Mouse (Mus musculus) bone marrow macrophage, adult 2 months (primary cell): Measurements from ENCODE around the gene Fbxw4. TPM values are rescaled to one million over a fixed set of nuclear protein-coding genes. Genes with fewer than 3 reads are reported as not detected.
"Not testable (repeated sequence)": the region's sequence is repeated elsewhere in the genome, so short reads cannot be mapped to it uniquely, and the experiment has no call there.

Experiments used
- H3K27ac ChIP-seq: 2 replicates; pipeline ENCODE4 v1.5.1; 2012; ENCODE audit warnings: low read depth, low read length; ENCODE audit not compliant: insufficient read depth
- H3K4me1 ChIP-seq: 2 replicates; pipeline ENCODE4 v1.6.1; 2012; ENCODE audit warnings: low read length; ENCODE audit not compliant: control insufficient read depth, insufficient read depth
- H3K4me3 ChIP-seq: 2 replicates; pipeline ENCODE4 v1.5.1; 2012; ENCODE audit warnings: mild to moderate bottlenecking, low read length, moderate library complexity; ENCODE audit not compliant: insufficient read depth
- CTCF ChIP-seq: IDR thresholded peaks from 2 replicates; pipeline ENCODE4 v1.5.1; 2012; ENCODE audit warnings: low read depth, mild to moderate bottlenecking, low read length, moderate library complexity
- POLR2A ChIP-seq: IDR thresholded peaks from 2 replicates; pipeline ENCODE4 v1.6.1; 2012; ENCODE audit warnings: mild to moderate bottlenecking, low read depth, low read length, borderline replicate concordance
- polyA plus RNA-seq: library from polyadenylated mRNA; stranded (reverse); fragments of >200 nt; gene quantifications from 2 replicates; pipeline ENCODE4 v1.2.4, GENCODE M21; 2012; ENCODE audit not compliant: missing spikeins, insufficient read depth, insufficient read length

Gene Fbxw4
- polyA plus RNA-seq, 1 experiment, result 50.3 TPM

GRCm38 (mm10) chr19:45656810-45657595, 3.1 kb downstream of the Fbxw4 start:
- Histone ChIP-seq H3K4me1 (peaks cover 18% of the 10 kb centered on the region), H3K4me3 (no peak overlapping the region), H3K27ac (no peak overlapping the region)
- no peak for TF ChIP-seq POLR2A
- no peak for TF ChIP-seq CTCF

- H3K4me1 ChIP-seq, result peaks cover 28% of the 10 kb centered on the region
- TF ChIP-seq CTCF, result no peak
- TF ChIP-seq POLR2A, result no peak
- H3K4me3 ChIP-seq, result no peak overlapping the region
- H3K27ac ChIP-seq, result no peak overlapping the region
Measured at GRCm38 (mm10) chr19:45655870-45656269, 4.2 kb downstream of the Fbxw4 start.

- H3K4me1 ChIP-seq, result peaks cover 27% of the 10 kb centered on the region
- H3K4me3 ChIP-seq, result no peak overlapping the region
- H3K27ac ChIP-seq, result no peak overlapping the region
- TF ChIP-seq POLR2A (no peak), CTCF (no peak)
Measured at GRCm38 (mm10) chr19:45653986-45654385, 6.1 kb downstream of the Fbxw4 start.

DNA sequence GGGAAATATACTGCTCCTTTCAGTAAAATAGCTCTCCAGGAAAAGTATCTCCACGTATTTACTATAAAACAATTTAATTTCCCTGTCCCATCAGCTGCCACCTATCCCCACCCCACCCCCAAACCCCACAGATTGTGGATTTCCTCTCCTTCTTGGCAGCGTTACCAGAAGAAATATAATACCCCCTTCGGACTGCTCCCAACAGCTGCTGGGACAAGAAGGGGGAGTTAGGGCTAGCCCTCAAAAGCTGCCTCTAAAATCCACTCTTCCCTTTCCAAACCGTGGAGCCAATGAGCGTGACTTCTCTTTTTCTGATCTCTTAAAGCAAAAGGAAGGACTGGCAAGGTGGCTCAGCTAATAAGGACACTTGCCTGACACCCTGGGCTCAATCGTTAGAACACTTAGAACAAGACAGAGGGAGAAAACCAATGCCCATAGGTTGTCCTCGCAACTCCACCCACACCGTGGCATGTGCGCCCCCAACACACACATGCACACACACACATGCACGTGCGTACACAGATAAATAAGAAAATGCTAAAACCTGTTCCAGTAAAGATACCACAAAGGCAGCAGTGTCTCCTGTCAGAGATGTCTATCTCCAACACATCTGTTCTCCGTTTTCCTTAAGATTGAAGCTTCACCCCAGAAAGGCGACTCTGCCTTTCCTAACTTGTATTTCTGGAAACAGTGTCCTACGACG, 7.7 kb downstream of the Fbxw4 start:
- Histone ChIP-seq H3K4me3 (no peak overlapping the region), H3K4me1 (peaks cover 25% of the 10 kb centered on the region), H3K27ac (peak overlapping the region; percentile 56)
- TF ChIP-seq POLR2A (no peak), CTCF (no peak)

GRCm38 (mm10) chr19:45651524-45651923, 8.6 kb downstream of the Fbxw4 start:
- Histone ChIP-seq H3K27ac (peak overlapping the region; percentile 15), H3K4me1 (peaks cover 24% of the 10 kb centered on the region), H3K4me3 (no peak overlapping the region)
- no peak for TF ChIP-seq POLR2A
- TF ChIP-seq CTCF, result no peak

DNA sequence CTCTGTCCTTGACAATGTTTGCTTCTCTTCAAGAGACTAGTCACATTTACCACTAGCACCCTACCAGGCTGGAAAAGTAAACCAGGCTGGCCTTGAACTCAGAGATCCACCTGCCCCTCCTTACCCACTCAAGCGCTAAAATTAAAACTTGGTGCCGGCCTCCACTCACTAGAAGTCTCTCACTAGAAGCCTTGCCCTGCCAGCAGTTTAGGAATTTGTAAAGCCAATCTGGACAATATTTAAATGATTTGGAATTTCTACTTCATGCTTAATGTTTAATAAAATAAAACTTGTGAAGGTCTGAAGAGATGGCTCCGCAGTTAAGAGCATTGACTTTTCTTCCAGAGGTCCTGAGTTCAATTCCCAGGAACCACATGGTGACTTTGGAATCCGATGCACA, 10.3 kb downstream of the Fbxw4 start:
- Histone ChIP-seq H3K4me3 (no peak overlapping the region), H3K4me1 (peaks cover 21% of the 10 kb centered on the region), H3K27ac (no peak overlapping the region)
- TF ChIP-seq POLR2A, result no peak
- TF ChIP-seq CTCF, result no peak

GRCm38 (mm10) chr19:45648469-45648868, 11.6 kb downstream of the Fbxw4 start:
- H3K27ac ChIP-seq, H3K4me3 ChIP-seq: not testable (repeated sequence)
- H3K4me1 ChIP-seq, result peaks cover 21% of the 10 kb centered on the region

GRCm38 (mm10) chr19:45646866-45647265, 13.2 kb downstream of the Fbxw4 start:
- peaks cover 11% of the 10 kb centered on the region for H3K4me1 ChIP-seq
- H3K4me3 ChIP-seq, result no peak overlapping the region
- H3K27ac ChIP-seq, result no peak overlapping the region
- no peak for TF ChIP-seq CTCF
- no peak for TF ChIP-seq POLR2A

DNA sequence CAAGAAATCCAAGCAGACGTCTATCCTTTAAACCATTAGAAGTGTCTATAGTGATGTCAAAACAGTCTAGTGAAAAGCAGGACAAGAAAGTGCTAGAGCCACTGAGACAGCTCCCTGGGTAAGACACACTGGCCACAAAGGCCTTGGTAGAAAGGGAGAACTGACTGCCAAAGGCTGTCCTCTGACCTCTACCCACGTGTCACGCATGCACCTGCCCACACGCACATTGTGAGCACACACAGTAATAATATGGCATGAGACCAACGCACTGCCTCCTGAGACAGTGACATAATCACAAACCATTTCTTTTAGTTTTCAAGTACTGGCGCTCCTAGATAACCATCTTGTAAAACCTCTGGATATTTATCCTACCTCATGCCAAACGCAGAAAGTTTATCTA, 19.4 kb downstream of the Fbxw4 start:
- Histone ChIP-seq H3K4me1 (no peaks in the 10 kb centered on the region), H3K4me3 (no peak overlapping the region), H3K27ac (no peak overlapping the region)
- TF ChIP-seq POLR2A (no peak), CTCF (no peak)

- Histone ChIP-seq H3K4me3 (no peak overlapping the region), H3K4me1 (peaks cover 8% of the 10 kb centered on the region), H3K27ac (no peak overlapping the region)
- TF ChIP-seq POLR2A, result no peak
- TF ChIP-seq CTCF, result no peak
Measured at GRCm38 (mm10) chr19:45635960-45636359, 24.2 kb downstream of the Fbxw4 start.

GRCm38 (mm10) chr19:45631584-45631983, 28.5 kb downstream of the Fbxw4 start:
- no peak for TF ChIP-seq CTCF
- no peak for TF ChIP-seq POLR2A
- Histone ChIP-seq H3K27ac (peak overlapping the region; percentile 23; the same call in 1 of the 2 replicates), H3K4me3 (no peak overlapping the region), H3K4me1 (peaks cover 12% of the 10 kb centered on the region)
